Mouse (Mus musculus) forebrain, embryonic 14.5 days (tissue): ENCODE measurements at regions not wholly inside any gene's neighbourhood (a gene's known extent, or its start where the extent isn't known, plus 50 kb on each side); places are given as distances from the start of the nearest gene placed in this dataset.

Experiments
- ATAC-seq: fragments of 200-750 bp; cut with Nextera tagmentation; 2 replicates; pipeline ENCODE4 v1.8.0; 2017; ENCODE audit warnings: mild to moderate bottlenecking, moderate library complexity
- DNase-seq: peaks from one replicate; pipeline ENCODE4 v3.0.0-alpha.2; 2015; ENCODE audit warnings: low spot score
- H3K27ac ChIP-seq: fragments of 300-500 bp; sonication (generic); 2 replicates; pipeline ENCODE4 v1.5.1; 2014; ENCODE audit warnings: low read depth, mild to moderate bottlenecking, control low read depth, low read length, moderate library complexity
- H3K27me3 ChIP-seq: fragments of 300-500 bp; sonication (generic); replicated peaks from 2 replicates; pipeline ENCODE4 v1.6.1; 2014; ENCODE audit warnings: low read length, control low read depth, mixed read lengths; ENCODE audit not compliant: control insufficient read depth, insufficient read depth
- H3K36me3 ChIP-seq: fragments of 300-500 bp; sonication (generic); 2 replicates; pipeline ENCODE4 v1.6.1; 2014; ENCODE audit warnings: low read length, control low read depth; ENCODE audit not compliant: control insufficient read depth, insufficient read depth
- H3K4me1 ChIP-seq: fragments of 300-500 bp; sonication (generic); 2 replicates; pipeline ENCODE4 v1.6.1; 2014; ENCODE audit warnings: antibody characterized with exemption, low read length, control low read depth; ENCODE audit not compliant: control insufficient read depth, insufficient read depth
- H3K4me2 ChIP-seq: fragments of 300-500 bp; sonication (generic); 2 replicates; pipeline ENCODE4 v1.6.1; 2014; ENCODE audit warnings: mild to moderate bottlenecking, control low read depth, low read length
- H3K4me3 ChIP-seq: fragments of 300-500 bp; sonication (generic); 2 replicates; pipeline ENCODE4 v1.5.1; 2014; ENCODE audit warnings: low read depth, low read length, control low read depth
- H3K9ac ChIP-seq: fragments of 300-500 bp; sonication (generic); 2 replicates; pipeline ENCODE4 v1.6.1; 2014; ENCODE audit warnings: mild to moderate bottlenecking, low read length, control low read depth, moderate library complexity
- H3K9me3 ChIP-seq: fragments of 300-500 bp; sonication (generic); replicated peaks from 2 replicates; pipeline ENCODE4 v1.6.1; 2016; ENCODE audit warnings: low read length, control low read depth, mixed read lengths; ENCODE audit not compliant: control insufficient read depth
- WGBS: fragments of 180-500 bp; shearing (Covaris S2); extraction: QIAGEN DNeasy Blood & Tissue Kit; methylation state at CpG from one replicate; pipeline ENCODE4 v1.1.7; 2014; 5-methylcytosine and 5-hydroxymethylcytosine counted together

GRCm38 (mm10) chr8:44155705-44156321, 446.0 kb upstream of the Adam34 start:
- Histone ChIP-seq H3K9me3 (no peaks in the 10 kb centered on the region), H3K4me1 (no peaks in the 10 kb centered on the region), H3K36me3 (no peaks in the 10 kb centered on the region), H3K27ac (no peak overlapping the region), H3K9ac (no peak overlapping the region), H3K4me2 (no peak overlapping the region), H3K4me3 (no peak overlapping the region), H3K27me3 (no peaks in the 10 kb centered on the region)
- no peak for ATAC-seq
- 59% methylated on average over 8 of the region's 8 CpGs for WGBS
- no peak for DNase-seq

- Histone ChIP-seq H3K4me3 (no peak overlapping the region), H3K27me3 (no peaks in the 10 kb centered on the region), H3K4me1 (no peaks in the 10 kb centered on the region), H3K27ac (no peak overlapping the region), H3K4me2 (no peak overlapping the region), H3K36me3 (no peaks in the 10 kb centered on the region), H3K9me3 (no peaks in the 10 kb centered on the region), H3K9ac (no peak overlapping the region)
- ATAC-seq (no peak), DNase-seq (no peak)
- WGBS = 59% methylated on average over 6 of the region's 6 CpGs
These were observed 455.3 kb upstream of the Adam34 start for GRCm38 (mm10) chr8:44165115-44165514.

- Histone ChIP-seq H3K27ac (no peak overlapping the region), H3K4me3 (no peak overlapping the region), H3K4me2 (no peak overlapping the region), H3K27me3 (no peaks in the 10 kb centered on the region), H3K9me3 (no peaks in the 10 kb centered on the region), H3K9ac (no peak overlapping the region), H3K4me1 (no peaks in the 10 kb centered on the region), H3K36me3 (no peaks in the 10 kb centered on the region)
- DNase-seq (peak; percentile 60), ATAC-seq (no peak)
- 32% methylated on average over 4 of the region's 4 CpGs for WGBS
These were observed 467.2 kb upstream of the Adam34 start for GRCm38 (mm10) chr8:44177016-44177415.

DNA sequence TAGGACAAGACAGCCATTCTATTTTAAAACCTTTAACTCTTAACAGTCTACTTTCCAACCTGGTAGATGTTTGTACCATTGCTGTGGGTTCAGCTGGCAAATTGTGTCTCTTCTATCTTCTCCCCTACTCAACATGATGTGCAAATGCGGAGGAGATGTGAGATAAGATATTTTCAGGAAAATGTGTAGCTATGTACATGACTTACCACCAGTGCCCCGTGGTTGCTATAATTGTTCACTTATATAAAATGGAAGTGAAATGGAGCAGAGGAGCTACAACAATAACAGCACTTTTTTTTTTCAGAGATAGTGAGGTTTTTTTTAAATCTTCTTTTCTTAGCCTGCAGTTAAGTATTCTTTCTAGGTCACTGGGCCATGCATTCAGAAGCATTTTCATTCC, 492.4 kb upstream of the Adam34 start:
- WGBS = 81% methylated on average over 2 of the region's 2 CpGs
- DNase-seq = no peak
- ATAC-seq = no peak
- H3K4me1 ChIP-seq = no peaks in the 10 kb centered on the region
- H3K4me3 ChIP-seq = no peak overlapping the region
- no peak overlapping the region for H3K27ac ChIP-seq
- no peaks in the 10 kb centered on the region for H3K9me3 ChIP-seq
- no peaks in the 10 kb centered on the region for H3K27me3 ChIP-seq
- H3K4me2 ChIP-seq = no peak overlapping the region
- no peaks in the 10 kb centered on the region for H3K36me3 ChIP-seq
- H3K9ac ChIP-seq = no peak overlapping the region

DNA sequence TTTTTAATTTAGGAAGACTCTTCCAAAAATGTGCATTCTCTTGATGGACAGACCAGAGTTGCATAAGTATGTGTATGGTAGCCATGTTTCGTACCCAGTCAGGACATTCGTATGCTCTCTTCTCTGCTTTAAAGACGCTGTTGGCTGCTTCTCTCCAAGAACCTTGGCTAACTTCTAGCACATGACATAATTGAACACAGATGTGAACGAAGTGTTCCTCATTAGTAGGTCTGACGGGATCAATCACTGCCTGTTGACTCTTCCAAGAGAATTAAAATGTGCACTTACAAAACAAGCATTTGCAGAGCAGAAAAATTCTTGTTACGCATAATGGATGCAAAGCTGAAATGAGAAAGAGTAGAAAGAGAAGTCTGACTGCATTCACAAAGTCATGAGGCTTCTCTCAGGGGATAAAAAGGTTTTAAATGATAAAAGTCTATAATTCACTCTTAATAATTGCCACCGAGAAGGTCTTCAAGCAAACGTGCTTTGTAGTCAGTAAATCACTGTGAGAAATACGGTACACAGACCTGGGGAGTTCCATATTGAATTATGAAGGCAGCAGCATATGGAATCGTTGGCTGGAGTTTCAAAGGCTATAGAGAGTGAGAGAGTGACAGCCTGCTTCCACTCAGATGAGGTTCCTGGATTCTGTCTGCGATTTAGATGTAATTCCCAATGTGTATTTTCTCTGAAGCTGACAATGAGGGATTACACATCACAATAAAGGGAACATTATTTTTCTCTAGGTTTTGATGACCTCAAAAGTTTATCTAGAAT, 496.7 kb upstream of the Adam34 start:
- DNase-seq (peak; percentile 30), ATAC-seq (no peak)
- WGBS = 70% methylated on average over 11 of the region's 11 CpGs
- no peaks in the 10 kb centered on the region for H3K9me3 ChIP-seq
- no peak overlapping the region for H3K27ac ChIP-seq
- no peak overlapping the region for H3K4me3 ChIP-seq
- no peaks in the 10 kb centered on the region for H3K36me3 ChIP-seq
- no peak overlapping the region for H3K9ac ChIP-seq
- no peaks in the 10 kb centered on the region for H3K27me3 ChIP-seq
- no peaks in the 10 kb centered on the region for H3K4me1 ChIP-seq
- no peak overlapping the region for H3K4me2 ChIP-seq

DNA sequence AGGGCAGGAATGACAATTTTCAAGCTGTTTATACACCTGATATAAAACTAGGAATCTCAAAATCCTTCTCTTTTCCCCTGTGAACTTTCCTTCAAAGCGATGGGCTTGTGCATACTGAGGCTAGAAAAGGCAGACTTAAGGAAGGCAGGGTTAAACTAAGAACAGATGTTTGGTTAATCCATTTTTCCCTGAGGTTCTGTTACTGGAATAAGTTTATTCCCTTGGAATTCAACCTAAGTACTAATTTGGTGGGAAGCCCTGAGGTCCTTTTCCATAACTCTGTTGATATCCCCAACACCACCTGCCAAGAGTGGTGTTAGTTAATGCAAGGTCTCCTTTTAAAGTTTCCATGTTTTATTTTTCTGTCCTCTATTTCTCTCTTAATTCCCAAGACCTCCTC, 512.5 kb upstream of the Adam34 start:
- Histone ChIP-seq H3K27ac (no peak overlapping the region), H3K9me3 (no peaks in the 10 kb centered on the region), H3K9ac (no peak overlapping the region), H3K27me3 (no peaks in the 10 kb centered on the region), H3K4me1 (no peaks in the 10 kb centered on the region), H3K4me3 (no peak overlapping the region), H3K4me2 (no peak overlapping the region), H3K36me3 (no peaks in the 10 kb centered on the region)
- ATAC-seq (no peak), DNase-seq (no peak)
- WGBS = 92% methylated on average over 1 of the region's 1 CpGs

DNA sequence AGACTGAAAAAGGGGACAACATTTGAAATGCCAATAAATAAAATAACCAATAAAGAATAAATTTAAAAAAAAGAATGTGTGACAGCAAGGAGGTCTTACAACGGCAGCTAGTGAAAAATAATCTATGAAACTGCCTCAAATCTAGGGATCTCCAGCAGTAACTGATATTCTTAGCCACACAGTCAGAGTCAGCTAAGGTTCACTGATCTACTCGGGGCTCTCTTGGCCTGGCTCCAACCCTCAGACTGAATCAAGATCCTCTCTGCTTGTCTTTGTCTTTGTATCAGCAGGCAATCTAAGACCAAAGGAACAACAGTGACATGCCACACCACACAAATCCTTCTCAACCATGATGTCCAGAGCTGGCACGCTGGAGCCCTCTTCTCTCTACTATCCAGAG, 542.5 kb upstream of the Adam34 start:
- H3K9me3 ChIP-seq = no peaks in the 10 kb centered on the region
- no peak overlapping the region for H3K27ac ChIP-seq
- H3K4me2 ChIP-seq = no peak overlapping the region
- H3K27me3 ChIP-seq = no peaks in the 10 kb centered on the region
- WGBS = 82% methylated on average over 3 of the region's 3 CpGs
- DNase-seq = no peak
- no peak overlapping the region for H3K9ac ChIP-seq
- no peaks in the 10 kb centered on the region for H3K4me1 ChIP-seq
- ATAC-seq = no peak
- H3K4me3 ChIP-seq = no peak overlapping the region
- no peaks in the 10 kb centered on the region for H3K36me3 ChIP-seq

GRCm38 (mm10) chr8:44257051-44257450, 547.2 kb upstream of the Adam34 start:
- WGBS = 33% methylated on average over 6 of the region's 6 CpGs
- H3K4me1 ChIP-seq = no peaks in the 10 kb centered on the region
- H3K27ac ChIP-seq = no peak overlapping the region
- no peak overlapping the region for H3K4me2 ChIP-seq
- no peaks in the 10 kb centered on the region for H3K27me3 ChIP-seq
- no peak for DNase-seq
- H3K4me3 ChIP-seq = no peak overlapping the region
- H3K9ac ChIP-seq = no peak overlapping the region
- ATAC-seq = no peak
- H3K36me3 ChIP-seq = no peaks in the 10 kb centered on the region
- no peaks in the 10 kb centered on the region for H3K9me3 ChIP-seq

DNA sequence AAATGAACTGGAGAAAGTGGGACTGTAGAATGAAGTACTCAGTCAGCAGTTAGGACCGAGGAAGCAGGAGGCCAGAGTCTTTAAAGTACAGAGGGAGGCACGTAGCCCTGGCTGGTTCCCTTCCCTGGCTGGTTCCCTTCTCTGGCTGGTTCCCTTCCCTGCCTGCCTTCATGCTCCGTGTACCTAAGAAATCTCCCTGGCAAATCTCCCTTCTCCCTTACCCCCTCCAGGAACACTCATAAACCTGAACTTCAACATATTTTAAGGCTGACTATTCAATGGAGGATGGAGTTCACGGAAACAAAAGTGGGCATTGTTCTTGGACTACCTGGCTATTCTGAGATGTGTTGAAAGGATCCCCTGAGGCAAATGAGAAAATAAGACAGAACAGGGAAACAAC, 551.2 kb upstream of the Adam34 start:
- WGBS = 76% methylated on average over 4 of the region's 4 CpGs
- no peak for DNase-seq

More for the DNA sequence above, 551.2 kb upstream of the Adam34 start:
- H3K4me2 ChIP-seq = no peak overlapping the region
- no peak overlapping the region for H3K9ac ChIP-seq
- H3K36me3 ChIP-seq = no peaks in the 10 kb centered on the region
- H3K4me1 ChIP-seq = no peaks in the 10 kb centered on the region
- no peak overlapping the region for H3K4me3 ChIP-seq
- H3K9me3 ChIP-seq = no peaks in the 10 kb centered on the region
- no peak overlapping the region for H3K27ac ChIP-seq
- no peak for ATAC-seq
- H3K27me3 ChIP-seq = no peaks in the 10 kb centered on the region
